Mouse (Mus musculus) left cerebral cortex, postnatal 25 days (tissue): ENCODE measurements around the gene Ubash3a. TPM values are rescaled to one million over a fixed set of nuclear protein-coding genes. Genes with fewer than 3 reads are reported as not detected.

Experiments
- DNase-seq, 2 experiments: peaks; one replicate each; pipeline ENCODE4 v3.0.0; 2022; ENCODE audit warnings: low spot score in 2 of 2, mixed read lengths in 1 of 2
- intact Hi-C: fragments of 180-260 bp; cut with DNase I; formaldehyde crosslinking; loops from one replicate; pipeline ENCODE4 v1.15.1; 2025
- total RNA-seq, 2 experiments: library from RNA; stranded (reverse); gene quantifications; 2 replicates each; pipeline ENCODE4 v1.2.3; 2021

Ubash3a gene
- total RNA-seq: not detected

DNA sequence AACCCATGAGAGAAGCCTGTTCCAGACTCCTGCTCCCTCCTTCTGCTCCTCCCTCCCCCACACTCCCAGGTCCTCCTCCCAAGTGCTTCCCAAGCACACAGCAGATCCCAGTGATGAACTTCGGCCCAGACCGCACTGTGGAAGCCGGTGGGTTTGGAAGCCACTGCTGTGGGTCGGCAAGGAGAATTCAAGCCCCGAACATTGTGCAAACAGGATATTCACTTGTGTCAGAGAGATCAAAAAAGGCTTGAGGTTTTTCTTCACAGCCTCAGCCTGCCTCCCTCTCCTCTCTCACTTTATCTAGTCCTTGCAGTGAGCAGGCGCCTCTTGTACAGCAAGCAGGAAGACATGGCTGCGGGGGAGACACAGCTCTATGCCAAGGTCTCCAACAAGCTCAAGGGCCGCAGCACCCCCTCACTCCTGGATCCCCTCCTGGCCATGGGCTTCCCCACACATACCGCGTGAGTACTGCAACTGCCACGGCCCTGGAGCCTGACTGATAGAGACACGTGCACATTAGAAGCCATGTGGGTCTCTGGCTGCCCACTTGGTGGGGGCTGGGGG lies at the start of gene Ubash3a:
Gene Ubash3a, plus strand, starts transcription at position 103 of the 564 bp plus-strand sequence.
- DNase-seq: no peak
- intact Hi-C loops: no loop called here

DNA sequence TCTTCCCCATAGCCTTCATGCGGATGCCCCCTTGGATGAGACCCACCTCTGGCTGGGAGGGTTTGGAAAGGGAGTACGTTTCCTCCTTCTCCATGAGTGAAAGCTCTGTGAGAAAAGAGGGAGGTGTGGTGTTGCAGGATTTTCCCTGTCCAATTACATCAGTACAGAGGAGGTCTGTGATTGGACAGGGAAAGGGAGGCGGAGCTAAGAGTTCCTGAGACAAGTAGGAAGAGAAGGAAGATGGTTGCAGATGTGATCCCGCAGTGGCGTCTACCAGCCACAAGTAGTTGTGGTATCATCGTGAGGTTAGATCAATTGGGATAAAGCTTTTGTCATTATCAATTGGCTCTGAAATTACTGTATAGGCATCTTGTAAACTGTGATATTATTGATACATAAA lies 49.8 kb upstream of the Ubash3a start:
- intact Hi-C loops: no loop called here
- DNase-seq: no peak

DNA sequence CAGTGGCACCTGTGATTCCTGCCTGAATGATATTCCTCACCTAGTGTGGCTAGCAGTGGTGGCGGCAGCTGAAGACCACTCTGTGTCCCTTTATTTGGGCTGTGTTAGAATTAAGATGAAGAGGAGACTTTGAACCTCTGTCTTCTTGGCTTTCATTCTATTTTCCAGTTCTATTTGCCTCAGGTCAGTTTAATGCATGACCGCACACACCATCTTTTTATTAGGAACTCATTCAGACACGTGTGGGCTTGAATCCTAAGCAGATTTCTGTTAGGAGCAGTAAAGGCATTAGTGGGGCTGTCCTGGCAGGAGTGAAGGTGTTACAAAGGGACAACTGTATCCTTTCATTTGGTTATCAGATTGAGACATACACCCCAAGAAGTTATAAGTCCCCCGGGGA lies 47.4 kb upstream of the Ubash3a start:
- intact Hi-C loops: no loop called here
- DNase-seq: no peak

GRCm38 (mm10) chr17:31162607-31163006 lies 45.1 kb upstream of the Ubash3a start:
- intact Hi-C loops: no loop called here
- DNase-seq: no peak

GRCm38 (mm10) chr17:31163821-31164220 lies 43.9 kb upstream of the Ubash3a start:
- no peak for DNase-seq
- intact Hi-C loops: no loop called here

DNA sequence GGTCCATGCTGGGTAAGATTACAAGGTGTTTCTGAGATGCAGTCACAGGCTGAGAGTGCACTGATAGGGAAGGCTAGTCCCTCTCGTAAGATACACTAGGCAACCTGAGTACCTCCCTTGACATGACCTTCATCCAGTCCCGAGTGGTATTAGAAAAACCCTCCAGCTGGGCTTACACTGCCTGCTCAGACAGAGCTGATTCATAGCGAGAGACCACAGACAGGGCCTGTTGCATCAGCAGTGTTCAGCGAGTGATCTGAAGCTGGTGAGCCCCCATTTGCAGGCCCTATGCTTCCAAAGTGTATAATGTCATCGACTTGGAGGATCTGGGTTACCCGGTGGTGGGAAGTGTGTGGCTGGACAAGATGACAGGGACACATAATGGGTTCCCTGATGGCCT lies 42.5 kb upstream of the Ubash3a start, which contains the start of gene Tff1:
Gene Tff1, minus strand, starts transcription at position 151 of the 400 bp plus-strand sequence.
- intact Hi-C loops: no loop called here
- DNase-seq: no peak

DNA sequence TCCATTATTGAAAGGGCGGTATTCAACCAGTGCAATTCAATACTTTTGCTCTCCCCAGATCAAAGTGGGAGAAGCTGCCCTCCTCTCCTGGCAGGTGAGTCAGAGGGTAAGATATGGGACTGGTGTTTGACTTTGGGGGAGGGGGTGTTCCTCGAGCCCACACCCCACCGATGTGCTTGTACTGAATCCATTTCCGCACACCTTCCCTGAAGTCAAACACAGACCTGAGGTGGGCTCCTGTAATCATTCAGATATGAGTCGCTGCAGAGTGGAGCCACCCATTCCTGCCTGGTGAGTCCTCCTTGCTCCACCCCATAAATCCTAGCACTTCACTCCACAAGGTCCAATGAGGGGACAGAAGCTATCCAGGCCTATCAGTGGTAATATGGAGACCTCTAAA lies 37.9 kb upstream of the Ubash3a start:
- intact Hi-C loops: no loop called here
- no peak for DNase-seq

- intact Hi-C loops: no loop called here
- no peak for DNase-seq
Observed at GRCm38 (mm10) chr17:31176321-31176720, 31.4 kb upstream of the Ubash3a start.

DNA sequence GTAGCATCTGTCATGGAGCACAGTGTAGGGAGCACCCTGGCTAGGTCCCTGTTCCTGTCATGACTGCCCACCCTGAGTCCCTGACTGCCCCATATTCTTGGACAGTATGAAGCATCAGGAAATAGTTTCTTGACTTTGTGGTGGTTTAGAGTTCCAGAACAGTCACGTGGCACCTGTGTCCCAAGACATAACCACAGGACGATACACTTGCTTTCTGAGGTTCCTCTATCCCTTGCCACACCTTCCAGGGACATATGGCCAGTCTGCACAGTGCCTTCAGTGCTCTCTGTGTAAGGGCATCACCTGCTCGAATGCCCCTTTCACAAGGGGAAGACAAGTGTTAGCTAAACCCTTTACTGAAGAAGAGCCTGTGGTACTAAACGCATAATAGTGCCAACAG lies 26.2 kb upstream of the Ubash3a start:
- no peak for DNase-seq
- intact Hi-C loops: no loop called here

GRCm38 (mm10) chr17:31183180-31183974 lies 24.3 kb upstream of the Ubash3a start:
- peak; percentile 24 to 65 for DNase-seq
- intact Hi-C loops: no loop called here

GRCm38 (mm10) chr17:31184269-31184990 lies 23.2 kb upstream of the Ubash3a start:
- no peak for DNase-seq
- intact Hi-C loops: no loop called here

- intact Hi-C loops: loop anchor here (1.0 to 2.0 kb wide), 2 partner anchors 49 to 177 kb away; no protein-coding TSS in a partner anchor
- peak; percentile 63 to 80 for DNase-seq
Observed at GRCm38 (mm10) chr17:31187370-31187769, 20.3 kb upstream of the Ubash3a start.

DNA sequence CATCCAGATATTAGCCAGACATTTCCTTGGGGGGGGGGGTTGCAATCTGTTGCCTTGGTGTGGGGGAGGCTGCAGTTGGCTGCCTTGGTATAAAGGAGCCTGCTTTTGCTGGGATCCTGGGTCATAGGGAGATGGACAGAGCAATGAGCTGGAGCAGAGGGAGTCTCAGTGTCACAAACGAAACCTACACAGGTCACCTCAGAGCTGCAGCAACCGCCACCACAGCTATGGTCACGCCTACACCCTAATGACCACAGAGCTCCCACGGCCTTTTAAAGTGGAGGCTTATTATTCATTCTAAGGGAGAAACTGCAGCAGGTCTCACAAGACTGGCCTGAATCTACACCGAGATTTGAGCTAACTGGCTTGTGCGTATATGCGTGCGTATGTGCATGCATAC lies 15.8 kb upstream of the Ubash3a start:
- DNase-seq: no peak
- intact Hi-C loops: no loop called here

DNA sequence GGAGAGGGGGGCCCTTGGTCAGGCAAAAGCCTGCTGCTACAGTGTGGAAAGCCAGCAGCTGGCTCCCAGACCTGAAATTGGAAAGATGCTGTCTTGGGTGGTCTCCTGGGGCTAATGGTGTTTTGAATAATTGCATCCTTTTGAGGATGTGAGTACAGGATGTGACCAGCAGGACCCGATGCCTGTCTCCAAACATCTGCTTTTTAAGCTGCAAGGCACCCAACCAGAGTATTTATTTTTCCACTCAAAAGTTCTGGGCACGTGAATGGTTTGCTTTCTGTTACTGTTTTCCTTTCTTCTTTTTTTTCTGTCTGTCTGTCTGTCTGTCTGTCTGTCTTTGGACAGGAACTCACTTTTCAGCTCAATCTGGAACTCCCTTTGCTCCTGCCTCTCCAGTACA lies 15.0 kb upstream of the Ubash3a start:
- intact Hi-C loops: no loop called here
- no peak for DNase-seq

DNA sequence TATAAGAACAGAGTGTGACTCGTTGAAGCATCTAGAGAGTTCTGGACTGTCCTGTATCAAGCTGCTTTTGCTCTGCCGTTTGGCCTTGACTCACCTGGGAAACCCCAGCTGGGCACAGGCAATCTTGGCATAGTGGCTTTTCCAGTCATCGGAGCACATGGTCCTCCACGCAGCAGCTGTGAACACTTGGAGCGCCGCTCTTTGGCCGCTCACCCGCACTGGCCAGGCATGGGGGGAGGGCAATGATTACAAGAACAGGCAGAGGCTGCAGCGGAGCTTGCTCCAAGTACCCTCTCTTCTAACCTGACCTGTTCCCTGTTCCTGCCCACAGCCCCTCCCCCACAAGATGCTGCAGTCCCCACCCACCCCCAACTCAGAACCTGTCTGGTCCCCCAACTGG lies 14.3 kb upstream of the Ubash3a start:
- intact Hi-C loops: no loop called here
- DNase-seq: no peak

DNA sequence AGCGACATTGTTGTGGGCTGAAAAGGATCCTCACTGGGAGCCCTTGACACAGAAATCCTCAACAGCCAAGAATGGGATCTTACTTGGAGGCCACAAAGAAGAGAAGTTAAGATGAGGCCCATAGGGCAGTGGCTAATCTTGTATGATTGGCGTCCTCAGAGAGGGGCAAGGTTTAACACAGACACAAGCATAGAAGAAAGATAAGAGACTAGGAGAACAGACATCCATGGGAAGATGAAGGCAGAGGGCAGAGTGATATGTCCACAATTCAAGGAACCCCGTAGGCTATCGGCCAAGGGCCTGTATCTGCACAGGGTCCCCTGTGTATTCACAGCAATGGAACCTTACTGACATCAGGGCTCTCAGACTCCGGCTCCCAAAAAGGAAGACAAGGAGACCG lies 12.5 kb upstream of the Ubash3a start:
- no peak for DNase-seq
- intact Hi-C loops: no loop called here

DNA sequence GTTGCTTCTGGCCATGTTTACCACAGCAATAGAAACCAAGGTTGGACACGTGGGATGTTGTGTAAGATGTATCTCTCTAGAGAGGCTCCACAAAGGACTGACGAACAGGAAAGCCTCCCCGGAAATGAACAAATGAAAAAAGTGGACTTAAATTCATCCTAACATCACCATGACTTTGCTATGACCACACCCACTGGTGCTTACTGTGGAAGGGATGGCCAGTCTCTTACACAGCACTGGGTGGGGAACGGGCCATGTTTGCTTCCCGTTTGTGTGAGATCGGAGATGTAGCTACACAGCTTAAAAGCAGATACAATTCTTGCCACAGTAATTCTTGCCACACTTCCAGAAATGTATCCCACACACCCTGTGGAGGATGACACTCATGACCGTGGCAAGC lies 11.4 kb upstream of the Ubash3a start:
- intact Hi-C loops: no loop called here
- DNase-seq: no peak

GRCm38 (mm10) chr17:31198877-31199276 lies 8.8 kb upstream of the Ubash3a start, which contains the start of gene Tmprss3:
Gene Tmprss3 (minus strand): TSS chr17:31198977.
- DNase-seq: no peak
- intact Hi-C loops: no loop called here

DNA sequence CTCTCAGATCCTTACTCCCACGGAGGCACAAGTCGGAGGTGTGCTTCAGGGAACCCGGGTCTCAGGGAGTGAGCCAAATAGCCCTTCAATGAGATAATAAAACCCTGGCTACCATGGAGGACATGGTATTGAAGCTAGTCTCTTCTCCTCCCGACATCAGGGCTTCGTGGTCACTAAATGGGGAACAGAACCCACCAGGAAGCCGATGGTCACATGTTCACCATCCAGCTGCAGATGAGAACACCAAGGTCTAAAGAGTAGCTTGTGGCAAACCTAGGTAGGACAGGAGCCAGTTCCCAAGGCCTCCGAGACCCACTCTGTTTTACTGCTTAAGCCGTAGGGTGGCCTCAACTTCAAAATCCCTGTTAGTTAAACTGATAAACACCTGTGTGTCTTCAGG lies 981 bp downstream of the Ubash3a start:
- DNase-seq: no peak

GRCm38 (mm10) chr17:31209376-31209930 lies 1.8 kb downstream of the Ubash3a start:
- no peak for DNase-seq
- intact Hi-C loops: no loop called here

More for the DNA sequence above, 981 bp downstream of the Ubash3a start:
- intact Hi-C loops: no loop called here
